ENCODE assay signal across 8 mouse cellular contexts in genomic region chr3:109339941-109340273, GRCm38 (mm10). TPM values are rescaled to one million over a fixed set of nuclear protein-coding genes. Genes with fewer than 3 reads are reported as not detected.
DNase-seq lines count a peak whose midpoint lies in the region; ATAC-seq lines count a peak whose summit lies in the region.

No protein-coding gene starts in this region.

- H3K27me3 ChIP-seq in intestine, embryonic 16.5 days (replicated peaks; ENCODE audit: control insufficient read depth, insufficient read depth, low read length), result no peaks in the 10 kb centered on the region; the same call in 1 of the 2 replicates
- H3K27me3 ChIP-seq in midbrain, embryonic 15.5 days (replicated peaks), result no peaks in the 10 kb centered on the region
- no peaks in the 10 kb centered on the region for H3K27me3 ChIP-seq in splenic B cell, adult 2 months (ENCODE audit: control insufficient read depth, insufficient read depth, low read length, poor library complexity, severe bottlenecking)

- under 1% methylated on average over 9 of the region's 9 CpGs for WGBS in intestine, embryonic 16.5 days
- WGBS in midbrain, embryonic 15.5 days, result 0% methylated on average over 9 of the region's 9 CpGs

- DNase-seq in 3T3-L1 (ENCODE audit: low read depth, low spot score), result peak; percentile 90
- DNase-seq in adrenal gland, adult (ENCODE audit: inconsistent age in 2 of 2, low spot score in 1 of 2), result peak; percentile 64 to 89
- peak; percentile 68 for DNase-seq in embryo, embryonic 9.5 days (ENCODE audit: extremely low spot score)
- peak; percentile 96 for DNase-seq in heart, adult 11 months
- DNase-seq in liver, result peak; percentile 39
- DNase-seq in splenic B cell, adult 2 months (ENCODE audit: low read depth, low spot score), result peak; percentile 79

- peak overlapping the region; percentile 72 for H3K4me3 ChIP-seq in intestine, embryonic 16.5 days (ENCODE audit: low read length)
- H3K4me3 ChIP-seq in midbrain, embryonic 15.5 days, result peak overlapping the region; percentile 91

- peak overlapping the region; percentile 70 for H3K9ac ChIP-seq in intestine, embryonic 16.5 days (ENCODE audit: low read depth, low read length)
- H3K9ac ChIP-seq in midbrain, embryonic 15.5 days, result peak overlapping the region; percentile 89

- peak overlapping the region; percentile 72 for H3K27ac ChIP-seq in intestine, embryonic 16.5 days (ENCODE audit: low read length)
- H3K27ac ChIP-seq in midbrain, embryonic 15.5 days, result peak overlapping the region; percentile 92

- no peaks in the 10 kb centered on the region for H3K9me3 ChIP-seq in intestine, embryonic 16.5 days (ENCODE audit: control insufficient read depth, low read length)
- H3K9me3 ChIP-seq in midbrain, embryonic 15.5 days, result no peaks in the 10 kb centered on the region

- H3K4me1 ChIP-seq in intestine, embryonic 16.5 days (ENCODE audit: control insufficient read depth, insufficient read depth, low read length), result no peaks in the 10 kb centered on the region; the same call in 1 of the 2 replicates
- peaks cover 30% of the 10 kb centered on the region for H3K4me1 ChIP-seq in midbrain, embryonic 15.5 days

- H3K36me3 ChIP-seq in intestine, embryonic 16.5 days (ENCODE audit: control insufficient read depth, insufficient read depth, low read length), result no peaks in the 10 kb centered on the region
- no peaks in the 10 kb centered on the region for H3K36me3 ChIP-seq in midbrain, embryonic 15.5 days (replicated peaks)
- no peaks in the 10 kb centered on the region for H3K36me3 ChIP-seq in splenic B cell, adult 2 months (ENCODE audit: control insufficient read depth, insufficient read depth, low read length, poor library complexity, severe bottlenecking)

- H3K4me2 ChIP-seq in intestine, embryonic 16.5 days (ENCODE audit: low read depth, low read length), result peak overlapping the region; percentile 90
- peak overlapping the region; percentile 70 for H3K4me2 ChIP-seq in midbrain, embryonic 15.5 days

- peak; percentile 33 for ATAC-seq in intestine, embryonic 16.5 days
- ATAC-seq in midbrain, embryonic 15.5 days (replicated peaks), result peak; percentile 57

RNA-seq across cellular contexts. Expression of gene Vav3, which starts 0.5 kb away (rescaled TPM):
- polyA plus RNA-seq in intestine, embryonic 16.5 days (2015; fragmentation: Nextera tagmentation; extraction: Ambion mirVana), result 18.9 and 19.3 TPM in 2 replicates
- 24.3 and 25.4 TPM in 2 replicates for polyA plus RNA-seq in midbrain, embryonic 15.5 days (2015; fragmentation: Nextera tagmentation; extraction: Ambion mirVana)

Comparison
In these comparisons a context has a peak if more than half of its experiments do, and no peak if none do; other contexts are left out.
1. Peak in every context shown above with its lines: DNase-seq, ATAC-seq, H3K4me3 ChIP-seq and H3K27ac ChIP-seq.
2. DNase-seq: peak in every context shown above with its lines; median percentile 96 in heart, adult 11 months; 90 in 3T3-L1; 79 in splenic B cell, adult 2 months; 76 in adrenal gland, adult; 68 in embryo, embryonic 9.5 days; 39 in liver.